Mouse (Mus musculus): Measurements from ENCODE around the gene Tbk1.

DNA sequence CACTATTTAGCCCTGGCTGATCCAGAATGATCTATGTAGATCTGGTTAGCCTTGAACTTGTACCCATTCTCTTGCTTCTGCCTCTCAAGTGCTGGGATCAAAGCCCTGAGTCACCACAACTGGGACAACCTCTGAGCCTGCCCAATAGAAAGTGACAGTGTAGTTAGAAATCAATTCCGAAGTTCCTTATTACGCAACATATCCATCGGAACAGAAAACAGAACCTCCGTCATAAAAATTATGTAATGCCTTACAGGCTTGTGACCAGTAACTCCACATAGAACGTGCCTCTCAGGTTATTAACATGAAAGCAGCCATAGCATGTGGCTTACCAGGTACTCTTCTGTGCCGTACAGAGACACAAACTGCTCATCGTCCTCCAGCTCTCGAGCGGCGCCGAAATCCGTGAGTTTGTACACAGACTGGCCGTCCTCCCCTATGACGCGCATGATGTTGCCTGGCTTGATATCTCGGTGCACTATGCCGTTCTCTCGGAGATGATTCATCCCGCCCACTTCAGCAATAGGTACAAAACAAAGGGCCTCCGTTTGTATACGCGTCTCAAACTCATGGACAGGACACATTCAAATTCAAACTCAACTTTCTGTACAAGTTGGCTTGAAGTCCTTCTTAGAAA lies 15.0 kb downstream of the Tbk1 start:
- no peak for TF ChIP-seq ZNF384 (IDR thresholded peaks at IDR 0.05; ENCODE audit: low read depth, low read length)
- no peak for TF ChIP-seq MAFK (IDR thresholded peaks at IDR 0.05; ENCODE audit: insufficient read depth, low read depth, low read length)
- TF ChIP-seq ZC3H11A (IDR thresholded peaks at IDR 0.05; ENCODE audit: borderline replicate concordance, low read depth, low read length): no peak

All from ES-E14 (cell line).